Mouse (Mus musculus) A20 (cell line): Measurements from ENCODE around the gene Vwa8.

Source experiments
- DNase-seq: peaks from one replicate; pipeline ENCODE4 v3.0.0-alpha.2; 2011; ENCODE audit warnings: low read depth, low spot score

Vwa8 gene

GRCm38 (mm10) chr14:79181748-79182147 lies 332.9 kb downstream of the Vwa8 start:
- no peak for DNase-seq

GRCm38 (mm10) chr14:79182801-79183200 lies 333.9 kb downstream of the Vwa8 start:
- no peak for DNase-seq

DNA sequence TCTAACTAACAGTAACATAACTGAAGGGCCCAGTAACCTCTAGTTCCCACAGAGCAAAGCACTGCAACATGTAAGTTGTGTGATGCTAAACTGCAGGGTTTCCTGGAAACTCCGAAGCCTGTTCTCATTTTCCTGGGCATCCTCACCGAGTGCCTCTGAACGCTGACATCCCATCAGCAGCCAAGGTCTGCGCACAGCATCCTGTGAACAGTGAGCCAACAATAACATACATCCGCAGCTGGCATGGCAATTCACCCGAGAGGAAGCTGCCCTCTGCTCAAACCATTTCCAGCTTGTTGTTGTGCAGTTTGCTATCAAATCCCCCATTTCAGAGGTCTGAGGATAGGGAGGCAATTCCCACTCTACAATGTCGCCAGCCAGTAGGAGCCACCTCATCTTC lies 334.4 kb downstream of the Vwa8 start:
- DNase-seq = no peak

GRCm38 (mm10) chr14:79184071-79184470 lies 335.2 kb downstream of the Vwa8 start:
- DNase-seq = no peak

DNA sequence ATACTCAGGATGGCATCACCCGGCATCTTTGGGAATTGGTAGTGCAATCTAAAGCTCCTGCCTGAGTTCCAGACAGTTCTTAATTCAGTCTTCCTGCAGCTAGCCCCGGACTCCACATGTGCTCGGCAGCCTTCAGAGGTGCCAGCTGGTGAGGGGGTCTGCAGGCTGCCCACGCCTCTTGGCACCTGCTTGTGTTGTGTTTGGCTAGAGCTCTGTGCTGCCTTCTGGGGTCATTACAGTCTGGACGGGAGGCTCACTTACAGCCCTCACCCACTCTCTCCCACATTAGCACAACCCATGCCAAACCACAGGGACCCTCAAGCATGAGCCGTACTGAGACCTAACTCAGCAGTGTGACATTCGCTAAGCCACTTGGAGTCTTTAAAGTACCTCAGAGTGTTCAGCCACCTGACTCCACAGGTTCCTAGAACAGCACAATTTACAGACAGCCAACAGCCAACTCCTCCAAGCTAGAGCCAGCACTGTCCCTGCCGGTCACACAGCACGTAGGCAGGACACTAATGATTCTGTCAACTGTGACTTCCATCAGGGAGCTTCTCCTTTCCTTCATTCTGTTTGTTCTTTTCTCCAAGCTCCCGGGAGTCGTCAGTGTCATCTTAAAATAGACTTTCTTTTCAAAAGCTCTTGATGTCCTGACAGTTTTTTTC lies 336.3 kb downstream of the Vwa8 start:
- DNase-seq = no peak

- DNase-seq = no peak
Observed at GRCm38 (mm10) chr14:79186976-79187375, 338.1 kb downstream of the Vwa8 start.

DNA sequence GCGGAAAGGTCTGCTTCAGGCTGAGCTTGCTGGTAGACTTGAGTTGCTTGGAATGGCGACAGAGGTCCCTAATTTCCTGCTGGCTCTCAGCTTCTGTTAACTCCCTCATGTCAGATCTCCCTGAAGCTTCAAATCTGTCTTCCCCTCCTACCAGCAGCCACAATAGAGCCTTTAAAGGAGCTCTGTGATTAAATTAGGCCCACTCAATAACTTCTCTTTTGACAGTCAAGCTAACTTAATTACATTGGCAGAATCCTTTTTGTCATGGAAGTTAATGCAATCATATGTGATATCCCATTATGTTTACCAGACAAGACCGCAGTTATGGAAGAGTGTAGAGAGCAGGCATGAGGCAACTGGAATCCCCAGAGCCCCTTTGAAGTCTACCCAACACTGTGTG lies 347.9 kb downstream of the Vwa8 start:
- DNase-seq = no peak

DNA sequence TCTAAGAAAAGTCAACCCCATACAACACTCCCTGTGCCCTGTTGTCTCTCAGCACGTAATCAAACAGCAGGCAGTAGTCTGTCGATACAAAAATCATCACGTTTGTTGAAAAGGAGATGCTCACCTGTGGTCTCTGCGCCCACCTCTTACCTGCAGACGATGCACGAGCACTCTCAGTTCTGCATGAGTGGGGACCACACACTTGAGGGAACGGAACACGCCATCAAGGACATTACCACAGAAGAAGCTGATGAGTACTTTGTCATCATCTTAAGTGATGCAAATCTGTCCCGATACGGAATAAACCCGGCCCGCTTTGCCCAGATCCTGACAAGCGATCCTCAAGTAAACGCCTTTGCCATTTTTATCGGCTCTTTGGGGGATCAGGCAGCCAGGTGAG lies 349.2 kb downstream of the Vwa8 start:
- DNase-seq = no peak

DNA sequence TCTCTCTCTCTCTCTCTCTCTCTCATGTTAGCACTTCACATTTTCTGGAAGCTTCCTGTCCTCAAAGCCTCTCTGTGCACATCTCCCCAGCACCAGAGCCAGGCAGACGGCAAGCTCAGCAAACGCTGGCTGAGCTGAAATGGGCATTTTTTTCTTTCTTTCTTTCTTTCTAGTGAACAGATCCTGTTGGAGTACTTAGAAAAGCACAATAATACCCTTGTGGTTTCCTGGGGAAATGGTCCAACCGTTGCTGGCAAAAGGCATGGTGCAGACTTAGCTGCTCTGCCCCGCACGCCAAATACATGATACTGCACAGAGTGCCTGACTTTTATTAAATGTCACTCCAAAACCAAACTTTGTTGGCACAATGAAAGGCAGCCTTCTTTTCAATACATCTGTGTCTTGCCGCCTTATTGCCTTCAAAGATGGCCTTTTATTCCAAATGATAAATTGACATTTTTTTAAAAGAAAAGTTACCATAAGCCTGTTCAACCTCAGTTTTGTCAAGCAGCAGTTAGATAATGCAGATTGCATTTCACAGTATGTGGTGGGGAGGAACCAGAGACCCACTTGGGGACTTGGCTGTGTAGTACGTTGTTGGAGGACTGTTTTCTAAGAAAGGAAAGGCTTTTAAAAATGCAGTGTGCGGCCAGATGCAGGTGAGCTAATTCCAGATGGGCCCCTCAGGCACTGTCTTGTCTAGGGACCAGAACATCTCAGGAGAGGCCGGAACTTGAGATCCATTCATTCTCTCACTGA lies 351.5 kb downstream of the Vwa8 start:
- DNase-seq = no peak

- DNase-seq = no peak
Observed at GRCm38 (mm10) chr14:79200892-79201285, 352.0 kb downstream of the Vwa8 start.

- DNase-seq = no peak
Observed at GRCm38 (mm10) chr14:79202722-79203362, 354.0 kb downstream of the Vwa8 start.

- DNase-seq = no peak
Observed at GRCm38 (mm10) chr14:79203496-79204158, 354.8 kb downstream of the Vwa8 start.

DNA sequence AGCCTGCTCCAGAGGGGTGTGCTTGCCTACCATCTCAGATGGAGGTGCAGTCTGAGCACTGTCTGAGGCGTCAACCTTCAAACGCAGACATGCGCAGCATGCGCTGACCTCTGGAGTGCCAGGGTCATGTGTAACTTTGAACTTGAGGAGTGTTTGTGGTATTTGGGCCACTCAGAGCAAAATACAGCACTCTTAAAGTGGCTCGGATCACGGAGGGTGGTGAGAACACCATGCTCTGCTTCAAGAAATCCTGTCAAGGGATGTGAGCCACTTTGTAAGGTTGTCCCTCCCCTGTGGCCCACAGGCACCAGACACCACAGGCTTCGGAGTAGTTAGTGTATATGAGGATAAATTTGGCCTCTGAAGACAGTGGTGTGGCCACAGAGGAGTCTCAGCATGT lies 356.0 kb downstream of the Vwa8 start:
- no peak for DNase-seq

DNA sequence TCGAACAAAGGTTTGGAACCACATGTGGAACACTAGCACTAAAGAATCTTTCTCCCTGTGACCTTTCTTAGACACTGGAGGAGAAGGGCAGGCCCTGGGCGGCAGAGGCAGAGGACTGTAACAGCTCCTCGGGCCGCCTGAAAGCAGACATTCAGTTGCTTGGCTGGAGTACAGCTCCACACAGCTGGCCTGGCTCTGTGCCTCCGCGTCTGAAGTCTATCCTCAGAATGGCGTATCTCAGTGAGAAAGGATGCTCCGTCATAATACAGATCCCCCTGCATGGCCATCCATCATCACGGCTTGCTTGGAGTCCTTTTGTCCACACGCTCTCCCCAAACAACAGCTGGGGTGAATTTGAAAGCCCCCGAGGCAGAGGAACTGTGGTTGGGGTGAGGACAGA lies 357.4 kb downstream of the Vwa8 start:
- DNase-seq = no peak

GRCm38 (mm10) chr14:79208468-79208867 lies 359.6 kb downstream of the Vwa8 start:
- DNase-seq = no peak

DNA sequence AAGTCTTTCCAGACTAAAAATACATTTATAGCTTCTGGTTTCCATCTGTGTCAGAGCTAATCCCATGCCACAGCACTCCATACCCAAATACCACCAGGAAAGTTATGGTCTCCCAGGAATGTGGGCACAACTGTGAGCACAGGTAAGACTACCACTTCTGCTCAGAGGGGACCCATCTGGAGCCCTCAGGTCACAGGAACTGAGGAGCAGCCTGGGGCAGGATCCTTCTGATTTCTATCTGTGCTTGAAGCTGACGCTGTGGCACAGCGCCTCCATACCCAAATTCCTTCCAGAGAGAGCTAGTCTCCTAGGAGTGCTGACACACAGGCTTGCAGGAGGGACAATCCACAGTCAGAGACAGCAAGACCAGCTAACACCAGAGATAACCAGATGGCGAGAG lies 361.0 kb downstream of the Vwa8 start:
- no peak for DNase-seq

GRCm38 (mm10) chr14:79212380-79212991 lies 363.6 kb downstream of the Vwa8 start:
- DNase-seq = no peak

DNA sequence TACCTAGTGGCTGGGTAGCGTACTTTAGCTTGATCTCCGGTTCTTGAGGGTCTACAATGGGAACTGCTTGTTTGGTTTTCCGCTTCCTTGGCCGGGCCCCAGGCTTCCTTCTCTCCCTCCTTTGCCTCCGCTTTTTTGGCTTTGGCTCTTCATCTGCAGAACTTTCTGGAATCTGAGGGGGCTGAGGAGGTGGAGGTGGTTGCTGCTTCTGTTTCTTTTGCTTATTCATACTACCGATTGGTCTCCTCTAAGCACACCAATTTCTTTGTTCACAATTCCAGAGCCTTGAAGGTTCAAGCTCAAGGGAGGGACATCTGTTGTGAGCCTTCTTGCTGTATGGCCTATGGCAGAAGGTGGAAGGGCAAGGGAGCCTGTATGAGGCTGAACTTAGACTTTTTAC lies 365.3 kb downstream of the Vwa8 start:
- DNase-seq = no peak

- no peak for DNase-seq
Observed at GRCm38 (mm10) chr14:79214660-79215249, 365.9 kb downstream of the Vwa8 start.

DNA sequence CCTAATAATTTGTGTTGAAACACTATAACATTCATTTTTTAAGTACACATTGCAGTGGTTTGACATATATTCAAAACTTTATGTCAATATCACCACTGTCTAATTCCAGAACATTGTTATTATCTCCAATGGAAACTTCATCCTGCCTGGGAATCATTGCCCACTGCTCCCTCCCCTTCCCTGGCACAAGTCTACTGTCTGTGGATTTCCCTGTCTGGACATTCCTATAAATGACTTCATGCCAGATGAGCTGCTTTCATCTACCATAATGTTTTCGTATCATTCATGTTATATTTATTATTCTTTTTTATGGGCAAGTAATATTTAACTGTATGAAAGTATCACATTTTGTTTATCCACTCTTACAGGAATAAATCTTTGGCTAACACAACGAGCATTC lies 367.5 kb downstream of the Vwa8 start:
- no peak for DNase-seq

DNA sequence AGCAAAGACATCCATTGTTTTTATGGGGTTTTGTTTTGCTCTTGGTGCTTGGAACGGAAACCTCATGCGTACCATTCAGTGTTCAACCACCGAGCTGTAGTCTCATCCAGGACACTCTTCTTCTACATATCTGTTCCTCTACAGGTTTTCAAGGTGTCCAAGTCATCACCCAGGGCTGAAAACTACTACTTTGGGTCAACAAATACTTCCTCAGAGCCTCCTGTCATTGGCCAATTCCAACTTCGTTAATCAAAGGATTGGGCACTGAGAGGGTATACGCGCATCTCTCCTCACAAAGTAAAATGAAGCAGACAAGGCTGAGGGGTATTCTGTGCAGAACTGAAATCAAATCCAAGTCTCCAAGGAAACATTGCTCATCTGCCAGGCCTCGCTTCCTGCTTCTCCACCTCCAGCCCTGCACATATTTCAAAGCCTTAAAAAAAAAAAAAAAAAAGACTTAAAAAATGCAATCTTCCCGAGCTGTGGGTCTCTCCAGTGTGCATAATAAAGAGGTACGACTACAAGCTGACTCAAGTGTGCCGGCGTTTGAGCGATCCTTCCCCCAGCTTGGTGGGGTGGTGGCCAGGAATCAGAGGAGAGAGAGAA lies 374.7 kb downstream of the Vwa8 start:
- no peak for DNase-seq
